Mouse (Mus musculus): ENCODE results near the gene Ppp1r16b.

GRCm38 (mm10) chr2:158734500-158735152 is 69.4 kb downstream of the Ppp1r16b start:
- TF ChIP-seq CTCF (IDR thresholded peaks at IDR 0.05; ENCODE audit: insufficient read depth, low read depth, low read length) = no peak
- TF ChIP-seq POLR2A (IDR thresholded peaks at IDR 0.05; ENCODE audit: insufficient read depth, low read depth, low read length) = no peak

Measured in olfactory bulb, adult 2 months (tissue).